Mouse (Mus musculus): ENCODE data around the gene Esp4. TPM values are rescaled to one million over a fixed set of nuclear protein-coding genes. Genes with fewer than 3 reads are reported as not detected.
"Not testable (repeated sequence)": the region's sequence is repeated elsewhere in the genome, so short reads cannot be mapped to it uniquely, and the experiment has no call there.

Gene Esp4
- polyA plus RNA-seq (2015; fragmentation: Nextera tagmentation; extraction: Ambion mirVana), result not detected in 2 replicates

GRCm38 (mm10) chr17:40598294-40598693 is at the start of gene Esp4:
Esp4 (plus strand) TSS chr17:40598594.
- Histone ChIP-seq H3K36me3 (no peaks in the 10 kb centered on the region), H3K27ac (no peak within 1 kb of the TSS), H3K9ac (no peak within 1 kb of the TSS), H3K27me3 (replicated peaks) (no peaks in the 10 kb centered on the region), H3K4me3 (replicated peaks) (no peak within 1 kb of the TSS), H3K9me3 (no peaks in the 10 kb centered on the region), H3K4me2 (no peak within 1 kb of the TSS), H3K4me1 (no peaks in the 10 kb centered on the region)
- no peak for ATAC-seq (ENCODE audit: insufficient read depth, low FRiP score, low read depth)

- ATAC-seq (ENCODE audit: insufficient read depth, low FRiP score, low read depth), result no peak
- WGBS, result 54% methylated on average over 1 of the region's 1 CpGs
- H3K27me3 ChIP-seq (replicated peaks), result no peaks in the 10 kb centered on the region
- no peaks in the 10 kb centered on the region for H3K36me3 ChIP-seq
- no peak overlapping the region for H3K4me3 ChIP-seq (replicated peaks)
- no peak overlapping the region for H3K4me2 ChIP-seq
- H3K4me1 ChIP-seq, result no peaks in the 10 kb centered on the region
- H3K9me3 ChIP-seq, result no peaks in the 10 kb centered on the region
- H3K27ac ChIP-seq, result no peak overlapping the region
- H3K9ac ChIP-seq, result no peak overlapping the region
These were observed 44.9 kb upstream of the Esp4 start for GRCm38 (mm10) chr17:40553470-40553869.

GRCm38 (mm10) chr17:40561207-40561606 is 37.2 kb upstream of the Esp4 start, which contains the start of gene Esp6:
Esp6 (plus strand) TSS chr17:40561507.
- ATAC-seq (ENCODE audit: insufficient read depth, low FRiP score, low read depth), result no peak
- H3K36me3 ChIP-seq, result no peaks in the 10 kb centered on the region

GRCm38 (mm10) chr17:40583906-40584305 is 14.5 kb upstream of the Esp4 start:
- H3K4me1 ChIP-seq; H3K36me3 ChIP-seq; H3K27ac ChIP-seq; H3K27me3 ChIP-seq (replicated peaks); ATAC-seq (ENCODE audit: insufficient read depth, low FRiP score, low read depth); H3K9ac ChIP-seq; H3K9me3 ChIP-seq; H3K4me3 ChIP-seq (replicated peaks); H3K4me2 ChIP-seq: not testable (repeated sequence)
- 49% methylated on average over 6 of the region's 6 CpGs for WGBS

More at GRCm38 (mm10) chr17:40561207-40561606, 37.2 kb upstream of the Esp4 start, which contains the start of gene Esp6:
- H3K4me1 ChIP-seq, result no peaks in the 10 kb centered on the region
- no peaks in the 10 kb centered on the region for H3K27me3 ChIP-seq (replicated peaks)
- H3K4me3 ChIP-seq (replicated peaks), result no peak within 1 kb of the TSS
- no peaks in the 10 kb centered on the region for H3K9me3 ChIP-seq
- H3K9ac ChIP-seq, result no peak within 1 kb of the TSS
- no peak within 1 kb of the TSS for H3K4me2 ChIP-seq
- H3K27ac ChIP-seq, result no peak within 1 kb of the TSS
- WGBS, result 83% methylated on average over 5 of the region's 5 CpGs

GRCm38 (mm10) chr17:40591297-40591696 is 7.1 kb upstream of the Esp4 start:
- ATAC-seq (ENCODE audit: insufficient read depth, low FRiP score, low read depth), result no peak
- Histone ChIP-seq H3K27me3 (replicated peaks) (no peaks in the 10 kb centered on the region), H3K4me1 (no peaks in the 10 kb centered on the region), H3K4me2 (no peak overlapping the region), H3K36me3 (no peaks in the 10 kb centered on the region), H3K27ac (no peak overlapping the region), H3K9ac (no peak overlapping the region), H3K9me3 (no peaks in the 10 kb centered on the region), H3K4me3 (replicated peaks) (no peak overlapping the region)

GRCm38 (mm10) chr17:40631775-40632174 is 33.4 kb downstream of the Esp4 start, which contains the start of gene Esp3:
Esp3 (plus strand) TSS chr17:40632075.
- not testable (repeated sequence) for H3K4me2 ChIP-seq; H3K9me3 ChIP-seq; H3K4me3 ChIP-seq (replicated peaks); H3K27ac ChIP-seq; H3K36me3 ChIP-seq; H3K9ac ChIP-seq; ATAC-seq (ENCODE audit: insufficient read depth, low FRiP score, low read depth); H3K4me1 ChIP-seq; H3K27me3 ChIP-seq (replicated peaks)
- WGBS, result 74% methylated on average over 1 of the region's 1 CpGs

Other genes starting within 250 kb of the Esp4 start
- 0.37 and 0.39 TPM in 2 replicates for gene Esp8, start 78.6 kb upstream of the Esp4 start, polyA plus RNA-seq (2015; fragmentation: Nextera tagmentation; extraction: Ambion mirVana)
- not detected in 2 replicates for gene Esp6, start 37.1 kb upstream of the Esp4 start, polyA plus RNA-seq (2015; fragmentation: Nextera tagmentation; extraction: Ambion mirVana)
- not detected in 2 replicates for gene Esp3, start 33.5 kb downstream of the Esp4 start, polyA plus RNA-seq (2015; fragmentation: Nextera tagmentation; extraction: Ambion mirVana)
- gene Esp1, start 128.5 kb downstream of the Esp4 start, polyA plus RNA-seq (2015; fragmentation: Nextera tagmentation; extraction: Ambion mirVana), result not detected in 2 replicates
- gene Crisp2, start 208.4 kb downstream of the Esp4 start, polyA plus RNA-seq (2015; fragmentation: Nextera tagmentation; extraction: Ambion mirVana), result not detected in 2 replicates
- gene Rhag, start 212.5 kb downstream of the Esp4 start, polyA plus RNA-seq (2015; fragmentation: Nextera tagmentation; extraction: Ambion mirVana), result 7.1 and 16.6 TPM in 2 replicates

Measured in stomach, embryonic 15.5 days (tissue).